Mouse (Mus musculus): Measurements from ENCODE around the gene Zfhx3. TPM values are rescaled to one million over a fixed set of nuclear protein-coding genes. Genes with fewer than 3 reads are reported as not detected.

The Zfhx3 gene
- polyA plus RNA-seq, 1 experiment from 2014 or later = 60.2 TPM

- Histone ChIP-seq H3K4me3 (no peak overlapping the region), H3K9ac (no peak overlapping the region), H3K27ac (no peak overlapping the region), H3K4me2 (no peak overlapping the region), H3K36me3 (replicated peaks) (no peaks in the 10 kb centered on the region), H3K9me3 (no peaks in the 10 kb centered on the region), H3K27me3 (replicated peaks) (no peaks in the 10 kb centered on the region), H3K4me1 (no peaks in the 10 kb centered on the region)
- WGBS = 59% methylated on average over 11 of the region's 11 CpGs
- no peak for ATAC-seq (replicated peaks)
Measured at GRCm38 (mm10) chr8:108264593-108265160, 322.2 kb downstream of the Zfhx3 start.

- H3K4me3 ChIP-seq = no peak overlapping the region
- H3K4me1 ChIP-seq = peaks cover 7% of the 10 kb centered on the region; the same call in 1 of the 2 replicates
- ATAC-seq (replicated peaks) = no peak
- no peak overlapping the region for H3K27ac ChIP-seq
- no peaks in the 10 kb centered on the region for H3K36me3 ChIP-seq (replicated peaks)
- H3K9me3 ChIP-seq = no peaks in the 10 kb centered on the region
- no peaks in the 10 kb centered on the region for H3K27me3 ChIP-seq (replicated peaks)
- no peak overlapping the region for H3K4me2 ChIP-seq
- no peak overlapping the region for H3K9ac ChIP-seq
- 92% methylated on average over 2 of the region's 2 CpGs for WGBS
Measured at GRCm38 (mm10) chr8:108277960-108278359, 335.5 kb downstream of the Zfhx3 start.

- Histone ChIP-seq H3K9ac (no peak overlapping the region), H3K9me3 (no peaks in the 10 kb centered on the region), H3K4me1 (peaks cover 10% of the 10 kb centered on the region; the same call in 1 of the 2 replicates), H3K4me3 (no peak overlapping the region), H3K27me3 (replicated peaks) (no peaks in the 10 kb centered on the region), H3K4me2 (peak overlapping the region; percentile 15; the same call in 1 of the 2 replicates), H3K36me3 (replicated peaks) (no peaks in the 10 kb centered on the region), H3K27ac (peak overlapping the region; percentile 58)
- WGBS = 51% methylated on average over 12 of the region's 12 CpGs
- no peak for ATAC-seq (replicated peaks)
Measured at GRCm38 (mm10) chr8:108281981-108282380, 339.5 kb downstream of the Zfhx3 start.

GRCm38 (mm10) chr8:108286117-108286516, 343.7 kb downstream of the Zfhx3 start:
- H3K4me2 ChIP-seq = no peak overlapping the region
- WGBS = 33% methylated on average over 5 of the region's 5 CpGs
- no peak overlapping the region for H3K9ac ChIP-seq
- H3K27me3 ChIP-seq (replicated peaks) = no peaks in the 10 kb centered on the region
- H3K27ac ChIP-seq = no peak overlapping the region
- H3K36me3 ChIP-seq (replicated peaks) = no peaks in the 10 kb centered on the region
- no peak overlapping the region for H3K4me3 ChIP-seq
- H3K4me1 ChIP-seq = peaks cover 10% of the 10 kb centered on the region; the same call in 1 of the 2 replicates
- no peaks in the 10 kb centered on the region for H3K9me3 ChIP-seq
- ATAC-seq (replicated peaks) = no peak

GRCm38 (mm10) chr8:108300964-108301615, 358.6 kb downstream of the Zfhx3 start:
- H3K4me3 ChIP-seq = no peak overlapping the region
- no peak overlapping the region for H3K9ac ChIP-seq

GRCm38 (mm10) chr8:108301654-108302053, 359.2 kb downstream of the Zfhx3 start:
- no peaks in the 10 kb centered on the region for H3K9me3 ChIP-seq
- no peaks in the 10 kb centered on the region for H3K27me3 ChIP-seq (replicated peaks)
- H3K4me1 ChIP-seq = peaks cover 13% of the 10 kb centered on the region
- no peak overlapping the region for H3K9ac ChIP-seq
- H3K4me2 ChIP-seq = 0 out of 2 replicates have a peak overlapping the region, but pooled peaks have one; percentile 1
- peak overlapping the region; percentile 25; the same call in 1 of the 2 replicates for H3K27ac ChIP-seq
- 67% methylated on average over 12 of the region's 12 CpGs for WGBS
- H3K4me3 ChIP-seq = no peak overlapping the region
- no peak for ATAC-seq (replicated peaks)
- H3K36me3 ChIP-seq (replicated peaks) = no peaks in the 10 kb centered on the region

More at GRCm38 (mm10) chr8:108300964-108301615, 358.6 kb downstream of the Zfhx3 start:
- Histone ChIP-seq H3K4me2 (no peak overlapping the region), H3K27ac (peak overlapping the region; percentile 25; the same call in 1 of the 2 replicates), H3K36me3 (replicated peaks) (no peaks in the 10 kb centered on the region), H3K27me3 (replicated peaks) (no peaks in the 10 kb centered on the region), H3K9me3 (no peaks in the 10 kb centered on the region), H3K4me1 (peaks cover 13% of the 10 kb centered on the region)
- ATAC-seq (replicated peaks) = no peak
- 24% methylated on average over 9 of the region's 9 CpGs for WGBS

GRCm38 (mm10) chr8:108305368-108305767, 362.9 kb downstream of the Zfhx3 start:
- 80% methylated on average over 3 of the region's 3 CpGs for WGBS
- H3K27me3 ChIP-seq (replicated peaks) = no peaks in the 10 kb centered on the region
- no peak overlapping the region for H3K4me2 ChIP-seq
- H3K36me3 ChIP-seq (replicated peaks) = no peaks in the 10 kb centered on the region
- no peak overlapping the region for H3K4me3 ChIP-seq
- no peak overlapping the region for H3K27ac ChIP-seq
- ATAC-seq (replicated peaks) = no peak
- H3K9me3 ChIP-seq = no peaks in the 10 kb centered on the region
- no peak overlapping the region for H3K9ac ChIP-seq
- H3K4me1 ChIP-seq = peaks cover 13% of the 10 kb centered on the region

- no peaks in the 10 kb centered on the region for H3K9me3 ChIP-seq
- H3K27me3 ChIP-seq (replicated peaks) = no peaks in the 10 kb centered on the region
- H3K27ac ChIP-seq = no peak overlapping the region
- no peak overlapping the region for H3K4me3 ChIP-seq
- 89% methylated on average over 14 of the region's 14 CpGs for WGBS
- no peaks in the 10 kb centered on the region for H3K36me3 ChIP-seq (replicated peaks)
- H3K4me1 ChIP-seq = peaks cover 7% of the 10 kb centered on the region
- ATAC-seq (replicated peaks) = no peak
- H3K4me2 ChIP-seq = no peak overlapping the region
- no peak overlapping the region for H3K9ac ChIP-seq
Measured at GRCm38 (mm10) chr8:108309525-108310246, 367.2 kb downstream of the Zfhx3 start.

GRCm38 (mm10) chr8:108315046-108315445, 372.6 kb downstream of the Zfhx3 start:
- Histone ChIP-seq H3K4me1 (peaks cover 12% of the 10 kb centered on the region), H3K4me2 (no peak overlapping the region), H3K9me3 (no peaks in the 10 kb centered on the region), H3K27me3 (replicated peaks) (no peaks in the 10 kb centered on the region), H3K4me3 (no peak overlapping the region), H3K9ac (no peak overlapping the region), H3K36me3 (replicated peaks) (no peaks in the 10 kb centered on the region), H3K27ac (peak overlapping the region; percentile 48)
- ATAC-seq (replicated peaks) = no peak
- WGBS = 16% methylated on average over 8 of the region's 8 CpGs

GRCm38 (mm10) chr8:108317532-108318093, 375.2 kb downstream of the Zfhx3 start:
- Histone ChIP-seq H3K27ac (no peak overlapping the region), H3K4me1 (peaks cover 12% of the 10 kb centered on the region), H3K4me2 (no peak overlapping the region), H3K9ac (no peak overlapping the region), H3K9me3 (no peaks in the 10 kb centered on the region), H3K36me3 (replicated peaks) (no peaks in the 10 kb centered on the region), H3K4me3 (no peak overlapping the region), H3K27me3 (replicated peaks) (no peaks in the 10 kb centered on the region)
- WGBS = 73% methylated on average over 4 of the region's 4 CpGs
- ATAC-seq (replicated peaks) = no peak

- Histone ChIP-seq H3K4me2 (no peak overlapping the region), H3K9ac (no peak overlapping the region), H3K27ac (no peak overlapping the region), H3K4me3 (no peak overlapping the region), H3K27me3 (replicated peaks) (no peaks in the 10 kb centered on the region), H3K4me1 (no peaks in the 10 kb centered on the region), H3K9me3 (no peaks in the 10 kb centered on the region), H3K36me3 (replicated peaks) (no peaks in the 10 kb centered on the region)
- WGBS = 77% methylated on average over 2 of the region's 2 CpGs
- ATAC-seq (replicated peaks) = no peak
Measured at GRCm38 (mm10) chr8:108327711-108328110, 385.3 kb downstream of the Zfhx3 start.

GRCm38 (mm10) chr8:108348352-108348751, 405.9 kb downstream of the Zfhx3 start:
- Histone ChIP-seq H3K36me3 (replicated peaks) (no peaks in the 10 kb centered on the region), H3K27ac (0 out of 2 replicates have a peak overlapping the region, but pooled peaks have one; percentile 10), H3K9ac (no peak overlapping the region), H3K4me3 (no peak overlapping the region), H3K4me2 (no peak overlapping the region), H3K4me1 (no peaks in the 10 kb centered on the region), H3K9me3 (no peaks in the 10 kb centered on the region), H3K27me3 (replicated peaks) (no peaks in the 10 kb centered on the region)
- no peak for ATAC-seq (replicated peaks)
- WGBS = 85% methylated on average over 14 of the region's 14 CpGs

All from midbrain, embryonic 15.5 days (tissue).